Mouse (Mus musculus) left cerebral cortex, postnatal 14 days (tissue): ENCODE data around the gene Dlgap1. TPM values are rescaled to one million over a fixed set of nuclear protein-coding genes. Genes with fewer than 3 reads are reported as not detected.

Source experiments
- DNase-seq, 2 experiments: peaks; one replicate each; pipeline ENCODE4 v3.0.0; 2021 to 2022; ENCODE audit warnings: low spot score in 2 of 2, mixed read lengths in 1 of 2
- intact Hi-C: fragments of 180-260 bp; cut with DNase I; formaldehyde crosslinking; loops from one replicate; pipeline ENCODE4 v1.15.1; 2025
- total RNA-seq, 2 experiments: library from RNA; stranded (reverse); gene quantifications; 2 replicates each; pipeline ENCODE4 v1.2.3; 2021

Dlgap1 gene
- total RNA-seq, 2 experiments from 2014 or later = 316 to 326 TPM

GRCm38 (mm10) chr17:70432834-70433233 is 464.0 kb downstream of the Dlgap1 start:
- no peak for DNase-seq
- intact Hi-C loops = loop anchor here (2.0 kb wide), 1 partner anchor 200 kb away; no protein-coding TSS in a partner anchor

- no peak for DNase-seq
- intact Hi-C loops = no loop called here
Observed at GRCm38 (mm10) chr17:70434549-70434948, 465.7 kb downstream of the Dlgap1 start.

- DNase-seq = no peak
- intact Hi-C loops = no loop called here
Observed at GRCm38 (mm10) chr17:70435612-70436011, 466.7 kb downstream of the Dlgap1 start.

GRCm38 (mm10) chr17:70437229-70437628 is 468.4 kb downstream of the Dlgap1 start:
- DNase-seq = peak; percentile 27 to 31
- intact Hi-C loops = no loop called here

- intact Hi-C loops = no loop called here
Observed at GRCm38 (mm10) chr17:70442976-70443375, 474.1 kb downstream of the Dlgap1 start.

GRCm38 (mm10) chr17:70446451-70446850 is 477.6 kb downstream of the Dlgap1 start:
- DNase-seq = peak; percentile 56 to 60
- intact Hi-C loops = no loop called here

More at GRCm38 (mm10) chr17:70442976-70443375, 474.1 kb downstream of the Dlgap1 start:
- peak; percentile 61 to 79 for DNase-seq

- intact Hi-C loops = no loop called here
- no peak for DNase-seq
Observed at GRCm38 (mm10) chr17:70455036-70455435, 486.2 kb downstream of the Dlgap1 start.

GRCm38 (mm10) chr17:70457103-70457502 is 488.2 kb downstream of the Dlgap1 start:
- intact Hi-C loops = no loop called here
- DNase-seq = no peak

- DNase-seq = no peak
Observed at GRCm38 (mm10) chr17:70462231-70462630, 493.4 kb downstream of the Dlgap1 start.

GRCm38 (mm10) chr17:70462771-70463491 is 494.1 kb downstream of the Dlgap1 start:
- no peak for DNase-seq
- intact Hi-C loops = no loop called here

More at GRCm38 (mm10) chr17:70462231-70462630, 493.4 kb downstream of the Dlgap1 start:
- intact Hi-C loops = no loop called here

GRCm38 (mm10) chr17:70466413-70466812 is 497.5 kb downstream of the Dlgap1 start:
- no peak for DNase-seq
- intact Hi-C loops = no loop called here

GRCm38 (mm10) chr17:70470970-70471371 is 502.1 kb downstream of the Dlgap1 start:
- intact Hi-C loops = no loop called here
- peak; percentile 61 to 80 for DNase-seq

- DNase-seq = peak in 1 of 2 experiments; percentile 25
- intact Hi-C loops = no loop called here
Observed at GRCm38 (mm10) chr17:70472162-70472561, 503.3 kb downstream of the Dlgap1 start.

- intact Hi-C loops = no loop called here
Observed at GRCm38 (mm10) chr17:70473871-70474270, 505.0 kb downstream of the Dlgap1 start.

GRCm38 (mm10) chr17:70483716-70484115 is 514.8 kb downstream of the Dlgap1 start:
- intact Hi-C loops = no loop called here
- DNase-seq = no peak

More at GRCm38 (mm10) chr17:70473871-70474270, 505.0 kb downstream of the Dlgap1 start:
- peak in 1 of 2 experiments; percentile 25 for DNase-seq

- intact Hi-C loops = loop anchor here (5.0 kb wide), 1 partner anchor 37 kb away; no protein-coding TSS in a partner anchor
- no peak for DNase-seq
Observed at GRCm38 (mm10) chr17:70485668-70486067, 516.8 kb downstream of the Dlgap1 start.

- no peak for DNase-seq
- intact Hi-C loops = loop anchor here (5.0 kb wide), 1 partner anchor 36 kb away; no protein-coding TSS in a partner anchor
Observed at GRCm38 (mm10) chr17:70486259-70486658, 517.4 kb downstream of the Dlgap1 start.

GRCm38 (mm10) chr17:70486831-70487230 is 518.0 kb downstream of the Dlgap1 start:
- intact Hi-C loops = loop anchor here (5.0 kb wide), 1 partner anchor 35 kb away; no protein-coding TSS in a partner anchor
- DNase-seq = no peak

- intact Hi-C loops = loop anchor here (5.0 kb wide), 1 partner anchor 33 kb away; no protein-coding TSS in a partner anchor
- peak; percentile 78 to 87 for DNase-seq
Observed at GRCm38 (mm10) chr17:70488784-70489265, 520.0 kb downstream of the Dlgap1 start.

GRCm38 (mm10) chr17:70491575-70491974 is 522.7 kb downstream of the Dlgap1 start:
- intact Hi-C loops = no loop called here
- no peak for DNase-seq

- intact Hi-C loops = no loop called here
- DNase-seq = no peak
Observed at GRCm38 (mm10) chr17:70494338-70494737, 525.5 kb downstream of the Dlgap1 start.
